Mouse (Mus musculus): Measurements from ENCODE around the gene Farp2. TPM values are rescaled to one million over a fixed set of nuclear protein-coding genes. Genes with fewer than 3 reads are reported as not detected.

Gene Farp2
- polyA plus RNA-seq, 1 experiment from 2014 or later, result 5.0 TPM

- no peak for ATAC-seq (replicated peaks)
- 87% methylated on average over 8 of the region's 8 CpGs for WGBS
Measured at GRCm38 (mm10) chr1:93609762-93610161, 97.9 kb downstream of the Farp2 start.

GRCm38 (mm10) chr1:93618059-93618748 lies 106.3 kb downstream of the Farp2 start:
- no peak overlapping the region for H3K9ac ChIP-seq
- H3K4me1 ChIP-seq, result no peaks in the 10 kb centered on the region
- no peak overlapping the region for H3K4me2 ChIP-seq
- WGBS, result 90% methylated on average over 4 of the region's 4 CpGs
- H3K27me3 ChIP-seq (replicated peaks), result no peaks in the 10 kb centered on the region
- H3K27ac ChIP-seq, result no peak overlapping the region
- H3K36me3 ChIP-seq (replicated peaks), result peaks cover 12% of the 10 kb centered on the region
- no peaks in the 10 kb centered on the region for H3K9me3 ChIP-seq
- ATAC-seq (replicated peaks), result no peak
- no peak overlapping the region for H3K4me3 ChIP-seq

More at GRCm38 (mm10) chr1:93609762-93610161, 97.9 kb downstream of the Farp2 start:
- no peaks in the 10 kb centered on the region for H3K27me3 ChIP-seq (replicated peaks)
- no peak overlapping the region for H3K27ac ChIP-seq
- H3K4me3 ChIP-seq, result no peak overlapping the region
- H3K9ac ChIP-seq, result no peak overlapping the region
- no peaks in the 10 kb centered on the region for H3K9me3 ChIP-seq
- no peaks in the 10 kb centered on the region for H3K4me1 ChIP-seq
- no peaks in the 10 kb centered on the region for H3K36me3 ChIP-seq (replicated peaks)
- H3K4me2 ChIP-seq, result no peak overlapping the region

- 84% methylated on average over 5 of the region's 5 CpGs for WGBS
- H3K4me3 ChIP-seq, result no peak overlapping the region
- H3K27me3 ChIP-seq (replicated peaks), result no peaks in the 10 kb centered on the region
- no peak overlapping the region for H3K27ac ChIP-seq
- no peak overlapping the region for H3K4me2 ChIP-seq
- no peak overlapping the region for H3K9ac ChIP-seq
- H3K4me1 ChIP-seq, result no peaks in the 10 kb centered on the region
- no peaks in the 10 kb centered on the region for H3K9me3 ChIP-seq
- ATAC-seq (replicated peaks), result peak; percentile 48; the same call in 1 of the 2 replicates
- H3K36me3 ChIP-seq (replicated peaks), result peaks cover 20% of the 10 kb centered on the region
Measured at GRCm38 (mm10) chr1:93618948-93619347, 107.1 kb downstream of the Farp2 start.

- H3K9me3 ChIP-seq, result no peaks in the 10 kb centered on the region
- H3K9ac ChIP-seq, result no peak overlapping the region
- H3K27me3 ChIP-seq (replicated peaks), result no peaks in the 10 kb centered on the region
- peaks cover 54% of the 10 kb centered on the region for H3K36me3 ChIP-seq (replicated peaks)
- no peak overlapping the region for H3K27ac ChIP-seq
- H3K4me2 ChIP-seq, result no peak overlapping the region
- ATAC-seq (replicated peaks), result no peak
- no peaks in the 10 kb centered on the region for H3K4me1 ChIP-seq
- 97% methylated on average over 1 of the region's 1 CpGs for WGBS
- H3K4me3 ChIP-seq, result no peak overlapping the region
Measured at GRCm38 (mm10) chr1:93624502-93624901, 112.6 kb downstream of the Farp2 start.

- H3K27me3 ChIP-seq (replicated peaks), result no peaks in the 10 kb centered on the region
- no peak overlapping the region for H3K27ac ChIP-seq
- no peak overlapping the region for H3K4me3 ChIP-seq
- no peak overlapping the region for H3K4me2 ChIP-seq
- peaks cover 23% of the 10 kb centered on the region for H3K4me1 ChIP-seq
- no peak overlapping the region for H3K9ac ChIP-seq
- peaks cover 18% of the 10 kb centered on the region for H3K36me3 ChIP-seq (replicated peaks)
- no peaks in the 10 kb centered on the region for H3K9me3 ChIP-seq
- no peak for ATAC-seq (replicated peaks)
- WGBS, result 95% methylated on average over 3 of the region's 3 CpGs
Measured at GRCm38 (mm10) chr1:93630796-93631195, 118.9 kb downstream of the Farp2 start.

- peaks cover 27% of the 10 kb centered on the region for H3K4me1 ChIP-seq
- no peak for ATAC-seq (replicated peaks)
- peaks cover 6% of the 10 kb centered on the region; the same call in 1 of the 2 replicates for H3K36me3 ChIP-seq (replicated peaks)
- H3K27ac ChIP-seq, result no peak overlapping the region
- no peak overlapping the region for H3K4me2 ChIP-seq
- WGBS, result 94% methylated on average over 3 of the region's 3 CpGs
- no peak overlapping the region for H3K4me3 ChIP-seq
- no peak overlapping the region for H3K9ac ChIP-seq
- no peaks in the 10 kb centered on the region for H3K27me3 ChIP-seq (replicated peaks)
- H3K9me3 ChIP-seq, result no peaks in the 10 kb centered on the region
Measured at GRCm38 (mm10) chr1:93632723-93633122, 120.8 kb downstream of the Farp2 start.

GRCm38 (mm10) chr1:93634481-93634891 lies 122.6 kb downstream of the Farp2 start:
- peak overlapping the region; percentile 89 for H3K27ac ChIP-seq
- H3K27me3 ChIP-seq (replicated peaks), result no peaks in the 10 kb centered on the region
- H3K36me3 ChIP-seq (replicated peaks), result no peaks in the 10 kb centered on the region
- H3K4me2 ChIP-seq, result peak overlapping the region; percentile 72
- H3K9ac ChIP-seq, result peak overlapping the region; percentile 97
- H3K9me3 ChIP-seq, result no peaks in the 10 kb centered on the region
- peak overlapping the region; percentile 89 for H3K4me3 ChIP-seq
- WGBS, result 5% methylated on average over 6 of the region's 6 CpGs
- ATAC-seq (replicated peaks), result no peak
- peaks cover 27% of the 10 kb centered on the region for H3K4me1 ChIP-seq

GRCm38 (mm10) chr1:93635091-93635579 lies 123.3 kb downstream of the Farp2 start:
- Histone ChIP-seq H3K4me3 (peak overlapping the region; percentile 89), H3K4me2 (peak overlapping the region; percentile 72), H3K27me3 (replicated peaks) (no peaks in the 10 kb centered on the region), H3K27ac (peak overlapping the region; percentile 89), H3K4me1 (peaks cover 27% of the 10 kb centered on the region), H3K9me3 (no peaks in the 10 kb centered on the region), H3K36me3 (replicated peaks) (no peaks in the 10 kb centered on the region), H3K9ac (peak overlapping the region; percentile 97)
- no peak for ATAC-seq (replicated peaks)
- under 1% methylated on average over 55 of the region's 58 CpGs for WGBS

- H3K27me3 ChIP-seq (replicated peaks), result no peaks in the 10 kb centered on the region
- peak overlapping the region; percentile 97 for H3K9ac ChIP-seq
- under 1% methylated on average over 44 of the region's 44 CpGs for WGBS
- peak overlapping the region; percentile 89 for H3K27ac ChIP-seq
- peaks cover 27% of the 10 kb centered on the region for H3K4me1 ChIP-seq
- ATAC-seq (replicated peaks), result peak; percentile 99
- H3K9me3 ChIP-seq, result no peaks in the 10 kb centered on the region
- peak overlapping the region; percentile 81 for H3K4me2 ChIP-seq
- H3K36me3 ChIP-seq (replicated peaks), result no peaks in the 10 kb centered on the region
- peak overlapping the region; percentile 89 for H3K4me3 ChIP-seq
Measured at GRCm38 (mm10) chr1:93635580-93636192, 123.8 kb downstream of the Farp2 start.

GRCm38 (mm10) chr1:93636211-93636897 lies 124.5 kb downstream of the Farp2 start:
- 35% methylated on average over 7 of the region's 7 CpGs for WGBS
- peak overlapping the region; percentile 89 for H3K27ac ChIP-seq
- peak; percentile 44 for ATAC-seq (replicated peaks)
- peak overlapping the region; percentile 81 for H3K4me2 ChIP-seq
- peaks cover 27% of the 10 kb centered on the region for H3K4me1 ChIP-seq
- no peaks in the 10 kb centered on the region for H3K27me3 ChIP-seq (replicated peaks)
- no peaks in the 10 kb centered on the region for H3K9me3 ChIP-seq
- peak overlapping the region; percentile 89 for H3K4me3 ChIP-seq
- peak overlapping the region; percentile 50 for H3K9ac ChIP-seq
- no peaks in the 10 kb centered on the region for H3K36me3 ChIP-seq (replicated peaks)

GRCm38 (mm10) chr1:93641978-93642377 lies 130.1 kb downstream of the Farp2 start:
- Histone ChIP-seq H3K4me2 (no peak overlapping the region), H3K9ac (no peak overlapping the region), H3K4me3 (no peak overlapping the region), H3K4me1 (no peaks in the 10 kb centered on the region), H3K27ac (no peak overlapping the region), H3K27me3 (replicated peaks) (no peaks in the 10 kb centered on the region), H3K36me3 (replicated peaks) (no peaks in the 10 kb centered on the region), H3K9me3 (no peaks in the 10 kb centered on the region)
- 91% methylated on average over 2 of the region's 2 CpGs for WGBS
- ATAC-seq (replicated peaks), result no peak

GRCm38 (mm10) chr1:93642692-93643091 lies 130.8 kb downstream of the Farp2 start:
- H3K27me3 ChIP-seq (replicated peaks), result no peaks in the 10 kb centered on the region
- no peaks in the 10 kb centered on the region for H3K4me1 ChIP-seq
- no peak for ATAC-seq (replicated peaks)
- WGBS, result 92% methylated on average over 2 of the region's 2 CpGs
- no peak overlapping the region for H3K9ac ChIP-seq
- H3K4me2 ChIP-seq, result no peak overlapping the region
- no peaks in the 10 kb centered on the region for H3K36me3 ChIP-seq (replicated peaks)
- no peak overlapping the region for H3K4me3 ChIP-seq
- H3K9me3 ChIP-seq, result no peaks in the 10 kb centered on the region
- no peak overlapping the region for H3K27ac ChIP-seq

Data from midbrain, embryonic 15.5 days (tissue).